Mouse (Mus musculus): ENCODE measurements around the gene Il16.

The Il16 gene

DNA sequence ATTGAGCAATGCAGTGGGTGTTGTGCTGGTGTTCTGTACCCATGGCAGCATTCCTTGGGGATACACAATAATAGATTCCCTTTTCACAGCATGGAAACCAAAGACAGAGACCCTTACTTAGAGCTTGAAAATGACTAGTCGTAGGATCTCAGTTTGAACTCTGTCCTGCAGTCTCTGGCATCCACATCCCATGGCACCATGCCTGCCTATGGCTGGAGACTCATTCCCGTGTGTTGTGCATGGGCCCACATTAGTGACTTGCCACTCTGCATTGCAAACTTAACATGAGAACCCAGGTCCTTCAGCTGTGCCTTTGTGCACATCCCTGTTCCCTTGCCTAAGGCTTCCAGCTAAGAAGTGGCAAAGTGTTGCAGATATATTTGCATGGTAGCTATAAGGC lies 100.8 kb downstream of the Il16 start:
- DNase-seq (ENCODE audit: low spot score), result no peak

DNA sequence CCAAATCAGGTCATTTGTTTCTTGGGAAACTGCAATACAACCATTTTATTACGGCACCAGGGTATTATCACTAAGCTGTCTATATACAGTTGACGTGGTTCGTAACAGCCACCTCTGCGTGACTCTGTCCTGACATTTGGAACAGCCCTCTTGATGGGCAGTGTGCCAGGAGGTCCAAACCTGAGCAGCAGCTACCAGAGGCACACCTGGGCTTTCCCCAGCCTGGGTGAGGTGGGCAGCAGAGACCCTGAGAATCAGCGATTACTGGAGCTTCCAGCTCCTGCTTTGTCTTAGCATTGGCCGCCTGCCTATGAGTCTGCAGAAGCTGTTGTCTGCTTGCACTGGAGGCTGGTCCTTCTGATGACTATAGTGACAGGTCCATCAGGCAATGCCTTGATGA lies 101.9 kb downstream of the Il16 start:
- DNase-seq (ENCODE audit: low spot score), result no peak

- no peak for DNase-seq (ENCODE audit: low spot score)
These were observed 104.4 kb downstream of the Il16 start for GRCm38 (mm10) chr7:83641163-83641562.

DNA sequence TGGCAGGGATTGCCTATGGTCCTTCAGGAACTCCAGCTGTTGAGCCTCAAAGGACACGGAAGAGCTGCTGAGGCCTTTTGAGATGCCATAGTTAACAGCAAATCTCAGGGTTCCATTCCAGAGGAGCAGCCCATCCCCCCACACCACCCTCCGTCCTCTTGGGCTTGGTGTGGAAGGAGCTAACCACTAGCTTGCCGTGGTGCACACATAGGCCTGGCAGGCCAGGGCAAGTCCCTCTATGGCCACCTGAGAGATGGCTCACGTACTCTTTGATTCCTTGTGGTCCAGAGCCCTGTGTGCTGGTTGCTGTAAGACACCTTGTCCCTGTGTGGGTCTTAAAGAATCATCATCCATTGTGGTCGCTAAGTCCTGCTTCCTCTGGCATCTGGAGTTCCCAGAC lies 104.9 kb downstream of the Il16 start:
- no peak for DNase-seq (ENCODE audit: low spot score)

- DNase-seq (ENCODE audit: low spot score), result no peak
These were observed 106.4 kb downstream of the Il16 start for GRCm38 (mm10) chr7:83639084-83639483.

- no peak for DNase-seq (ENCODE audit: low spot score)
These were observed 107.5 kb downstream of the Il16 start for GRCm38 (mm10) chr7:83637781-83638583.

- no peak for DNase-seq (ENCODE audit: low spot score)
These were observed 109.1 kb downstream of the Il16 start for GRCm38 (mm10) chr7:83636425-83636824.

DNA sequence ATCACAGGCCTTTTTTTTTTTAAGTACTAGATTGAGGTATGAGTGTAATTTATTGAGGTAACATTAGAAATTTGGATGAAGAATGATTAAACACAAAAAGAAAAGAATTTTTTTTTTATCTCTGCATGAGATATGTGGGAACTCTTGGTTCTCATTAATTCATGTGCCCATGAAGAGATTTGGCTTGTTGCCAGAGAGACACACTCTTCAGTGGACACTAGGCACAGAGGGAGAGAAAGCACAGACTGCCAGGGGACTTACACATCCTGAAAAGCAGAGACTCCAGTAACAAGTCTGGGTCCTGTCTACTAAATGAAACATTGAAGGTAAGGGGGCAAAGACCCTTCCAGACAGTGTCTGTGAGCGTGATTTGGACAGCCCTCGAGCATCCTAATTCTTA lies 109.8 kb downstream of the Il16 start:
- DNase-seq (ENCODE audit: low spot score), result no peak

DNA sequence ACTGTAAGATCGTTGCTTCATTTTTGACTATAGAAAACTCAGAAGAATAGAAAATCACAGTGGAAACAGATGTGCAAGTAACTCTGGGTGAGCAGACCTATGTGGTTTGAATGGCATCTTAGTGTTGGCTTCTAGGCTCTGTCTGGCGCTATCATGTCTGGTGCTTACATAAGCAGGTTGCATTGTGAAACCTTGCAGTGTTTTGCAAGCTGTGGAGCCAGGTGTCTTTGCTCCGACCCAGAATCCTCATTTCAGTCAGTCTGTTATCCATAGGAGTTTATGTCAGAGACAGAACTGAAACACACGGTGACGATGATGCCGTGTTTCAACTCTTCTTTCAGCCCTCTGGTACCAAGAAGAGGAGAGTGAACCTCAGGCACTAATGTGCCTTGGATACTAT lies 111.7 kb downstream of the Il16 start:
- DNase-seq (ENCODE audit: low spot score), result no peak

GRCm38 (mm10) chr7:83632682-83633120 lies 112.8 kb downstream of the Il16 start:
- peak; percentile 9 for DNase-seq (ENCODE audit: low spot score)

DNA sequence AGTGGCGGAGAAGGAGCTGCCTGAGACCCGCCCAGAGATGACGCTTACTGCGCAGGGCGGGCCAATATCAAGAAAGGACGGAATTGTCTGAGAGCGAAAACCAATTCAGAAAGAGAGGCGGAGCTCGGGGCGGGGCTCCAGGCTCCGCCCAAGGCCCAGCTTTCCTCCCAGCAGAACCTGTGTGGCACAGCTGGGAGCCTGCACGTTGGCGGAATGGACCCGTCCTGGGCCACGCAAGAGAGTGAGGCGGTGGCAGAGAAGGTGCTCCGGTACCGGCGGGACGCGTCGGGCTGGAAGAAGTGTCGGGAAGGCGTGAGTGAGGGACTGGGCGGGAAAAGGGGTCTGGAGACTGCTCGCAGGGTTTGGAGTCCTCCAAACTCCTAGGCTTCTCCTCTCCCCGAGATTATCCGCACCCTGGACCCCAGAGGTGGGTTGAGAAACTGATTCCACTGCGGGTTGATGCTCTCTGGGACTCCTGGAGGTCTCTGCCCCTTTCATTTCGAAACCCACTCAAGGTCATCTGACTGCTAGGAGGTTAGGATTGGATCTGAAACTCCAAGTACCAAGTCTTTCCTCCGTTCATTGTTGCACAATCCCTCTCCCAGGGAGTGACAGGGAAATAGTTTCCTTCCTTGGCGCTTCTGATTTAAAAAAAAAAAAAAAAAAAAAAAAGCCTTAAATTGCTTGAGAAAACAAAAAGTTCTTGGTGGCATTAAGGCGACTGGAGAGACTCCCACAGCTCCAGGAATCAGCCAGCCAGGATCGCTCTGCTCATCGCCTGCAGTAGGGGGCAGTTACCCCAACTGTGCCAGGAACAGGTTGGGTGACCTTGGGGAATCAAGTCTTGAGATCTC lies 113.5 kb downstream of the Il16 start, which contains the start of gene Stard5:
Gene Stard5, plus strand, starts transcription at position 132 of the 854 bp plus-strand sequence.
- peak; percentile 91 for DNase-seq (ENCODE audit: low spot score)

GRCm38 (mm10) chr7:83631073-83631827 lies 114.3 kb downstream of the Il16 start:
- no peak for DNase-seq (ENCODE audit: low spot score)

GRCm38 (mm10) chr7:83627369-83627768 lies 118.2 kb downstream of the Il16 start:
- DNase-seq (ENCODE audit: low spot score), result no peak

DNA sequence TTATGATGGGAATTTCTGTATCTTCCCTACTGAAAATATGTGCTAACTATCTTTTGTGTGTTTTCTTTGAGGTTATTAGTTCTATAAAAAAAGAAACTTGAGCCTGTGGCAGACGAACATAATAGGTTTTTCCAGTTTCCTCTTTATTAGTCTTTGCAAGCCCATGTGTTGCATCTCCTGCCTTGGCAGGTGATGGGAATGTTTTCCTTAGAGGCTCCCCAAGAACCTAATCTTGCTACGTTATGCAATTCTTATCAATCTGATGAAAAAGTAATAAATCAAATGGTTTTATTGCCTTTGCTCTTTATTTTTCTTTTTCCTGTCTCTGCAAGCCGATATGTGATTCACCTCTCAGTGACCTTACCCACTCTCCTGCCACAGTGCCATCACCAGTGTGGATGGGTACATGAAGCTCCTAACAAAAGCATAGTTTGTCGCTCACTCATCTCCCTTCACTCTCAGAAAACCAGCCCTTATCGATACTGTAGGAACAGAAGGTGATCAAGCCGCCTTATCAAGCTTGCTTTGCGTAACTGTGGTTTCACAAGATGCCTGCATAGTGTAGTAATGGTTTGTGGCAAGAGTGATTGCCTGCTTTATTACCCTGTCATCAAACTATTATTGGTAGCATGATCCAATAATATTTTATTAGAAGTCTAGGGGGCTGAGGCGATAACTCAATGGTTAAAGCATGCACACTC lies 118.8 kb downstream of the Il16 start:
- DNase-seq (ENCODE audit: low spot score), result no peak

GRCm38 (mm10) chr7:83624065-83624464 lies 121.5 kb downstream of the Il16 start:
- no peak for DNase-seq (ENCODE audit: low spot score)

DNA sequence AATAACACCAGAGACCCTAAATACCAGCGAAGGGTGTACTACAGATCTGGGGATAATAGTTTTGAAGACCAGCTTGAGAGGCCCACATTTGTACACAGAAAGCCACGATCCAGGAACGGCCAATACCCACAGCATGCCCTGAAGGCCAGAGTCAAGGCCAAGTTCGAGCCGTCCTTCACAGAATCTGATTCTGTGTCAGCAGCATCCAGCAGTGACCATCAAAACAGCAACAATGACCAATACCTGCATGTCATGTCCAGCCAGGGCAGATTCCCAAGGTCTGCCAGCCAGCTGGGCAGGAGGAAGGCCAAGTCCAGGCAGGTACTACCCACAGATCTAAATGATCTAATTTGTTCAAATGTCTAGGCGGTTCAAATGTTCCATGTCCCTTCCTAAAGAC lies 122.9 kb downstream of the Il16 start:
- DNase-seq (ENCODE audit: low spot score), result no peak

DNA sequence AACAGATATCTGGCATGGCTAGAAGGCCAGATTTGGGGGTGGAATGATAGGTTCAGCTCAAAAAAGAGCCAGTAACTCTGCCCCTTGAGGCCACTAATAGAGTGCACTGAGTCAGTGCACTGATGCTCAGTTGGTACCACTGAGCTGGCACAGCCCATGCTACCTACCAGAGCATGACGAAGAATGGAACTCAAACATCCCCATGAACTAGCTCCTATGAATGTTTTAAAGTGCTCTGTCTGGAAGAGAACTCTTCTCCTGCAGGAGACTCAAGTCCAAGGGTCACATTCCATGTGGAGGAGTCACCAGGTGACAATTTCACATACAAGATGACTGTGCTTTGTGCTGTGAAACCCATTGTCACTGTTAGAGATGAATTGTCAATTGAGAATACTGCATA lies 126.8 kb downstream of the Il16 start:
- no peak for DNase-seq (ENCODE audit: low spot score)

DNA sequence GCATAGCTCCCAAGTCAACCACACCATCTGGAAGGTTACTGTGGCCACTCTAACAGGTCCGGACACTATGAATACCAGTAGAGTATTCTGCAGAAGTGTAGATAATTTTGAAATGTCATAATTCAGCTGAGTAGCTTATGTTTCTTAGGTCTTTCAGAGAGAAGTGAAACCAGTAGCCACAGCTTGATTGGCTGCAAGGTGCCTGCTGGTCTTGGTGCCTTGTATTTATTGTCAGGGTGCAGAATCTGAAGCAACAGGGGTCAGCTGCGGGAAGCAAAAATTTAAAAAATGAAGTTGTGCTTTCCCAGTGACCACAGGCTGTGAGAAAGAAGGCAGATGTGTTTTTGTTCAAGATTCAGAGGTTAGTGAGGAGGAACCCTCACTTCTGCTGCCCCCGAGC lies 129.3 kb downstream of the Il16 start:
- no peak for DNase-seq (ENCODE audit: low spot score)

- no peak for DNase-seq (ENCODE audit: low spot score)
These were observed 129.7 kb downstream of the Il16 start for GRCm38 (mm10) chr7:83615815-83616214.

GRCm38 (mm10) chr7:83615272-83615671 lies 130.3 kb downstream of the Il16 start:
- DNase-seq (ENCODE audit: low spot score), result no peak

- no peak for DNase-seq (ENCODE audit: low spot score)
These were observed 133.6 kb downstream of the Il16 start for GRCm38 (mm10) chr7:83611886-83612285.

DNA sequence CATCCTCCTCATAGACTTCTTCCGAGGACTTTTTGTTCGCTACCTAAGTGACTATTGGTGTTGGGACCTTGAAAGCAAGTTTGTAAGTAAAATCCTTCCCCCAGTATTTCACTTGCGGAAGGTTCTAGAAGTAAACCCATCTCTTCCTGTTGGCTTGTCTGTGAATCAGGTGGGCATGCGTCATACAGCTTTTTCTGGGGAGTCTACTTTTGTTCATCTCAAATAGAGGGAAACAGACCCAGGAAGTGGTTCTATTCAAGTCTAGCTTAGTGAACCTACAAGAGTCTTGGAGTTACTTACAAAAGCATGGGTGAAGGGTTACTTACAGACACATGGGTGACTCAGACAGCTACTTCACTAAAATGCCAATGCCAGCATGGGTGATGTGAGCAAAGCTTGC lies 135.6 kb downstream of the Il16 start:
- DNase-seq (ENCODE audit: low spot score), result no peak
